Mouse (Mus musculus) liver, postnatal 0 days (tissue): ENCODE results near the gene Magi2. TPM values are rescaled to one million over a fixed set of nuclear protein-coding genes. Genes with fewer than 3 reads are reported as not detected.

Experiments used
- ATAC-seq: fragments of 200-750 bp; cut with Nextera tagmentation; 2 replicates; pipeline ENCODE4 v1.8.0; 2017; ENCODE audit warnings: mild to moderate bottlenecking, moderate library complexity
- DNase-seq: peaks from one replicate; pipeline ENCODE4 v3.0.0-alpha.2; 2016
- H3K27ac ChIP-seq: fragments of 300-500 bp; sonication (generic); 2 replicates; pipeline ENCODE4 v1.5.1; 2014; ENCODE audit warnings: antibody characterized with exemption, moderate library complexity, mild to moderate bottlenecking, low read depth
- H3K27me3 ChIP-seq: fragments of 300-500 bp; sonication (generic); 2 replicates; pipeline ENCODE4 v1.6.1; 2014; ENCODE audit warnings: low read length, control low read depth, mixed read lengths; ENCODE audit not compliant: insufficient read depth
- H3K36me3 ChIP-seq: fragments of 300-500 bp; sonication (generic); replicated peaks from 2 replicates; pipeline ENCODE4 v1.6.1; 2014; ENCODE audit warnings: mild to moderate bottlenecking, control low read depth, low read length, moderate library complexity, mixed read lengths; ENCODE audit not compliant: insufficient read depth
- H3K4me1 ChIP-seq: fragments of 300-500 bp; sonication (generic); 2 replicates; pipeline ENCODE4 v1.6.1; 2014; ENCODE audit warnings: antibody characterized with exemption, mild to moderate bottlenecking, control low read depth; ENCODE audit not compliant: insufficient read depth
- H3K4me2 ChIP-seq: fragments of 300-500 bp; sonication (generic); 2 replicates; pipeline ENCODE4 v1.6.1; 2014; ENCODE audit warnings: low read depth, mild to moderate bottlenecking, low read length, moderate library complexity, mixed read lengths
- H3K4me3 ChIP-seq: fragments of 300-500 bp; sonication (generic); 2 replicates; pipeline ENCODE4 v1.5.1; 2014; ENCODE audit warnings: low read depth, low read length
- H3K9ac ChIP-seq: fragments of 300-500 bp; sonication (generic); replicated peaks from 2 replicates; pipeline ENCODE4 v1.6.1; 2014; ENCODE audit warnings: mild to moderate bottlenecking, moderate library complexity
- H3K9me3 ChIP-seq: fragments of 300-500 bp; sonication (generic); 2 replicates; pipeline ENCODE4 v1.6.1; 2016; ENCODE audit warnings: mild to moderate bottlenecking, control low read depth, low read length, mixed read lengths
- CTCF ChIP-seq: sonication (generic); IDR thresholded peaks from 2 replicates; pipeline ENCODE4 v1.5.1; 2016; ENCODE audit warnings: antibody characterized with exemption, low read depth
- EP300 ChIP-seq: IDR thresholded peaks from 2 replicates; pipeline ENCODE4 v1.6.1; 2016; ENCODE audit warnings: antibody characterized with exemption, low read depth, mild to moderate bottlenecking
- WGBS: fragments of 180-500 bp; shearing (Covaris S2); extraction: QIAGEN DNeasy Blood & Tissue Kit; methylation state at CpG from one replicate; pipeline ENCODE4 v1.1.7; 2014; ENCODE audit not compliant: insufficient replicate concordance; 5-methylcytosine and 5-hydroxymethylcytosine counted together
- polyA plus RNA-seq: library from polyadenylated mRNA; unstranded; fragments of >200 nt; fragmentation: Nextera tagmentation; extraction: Ambion mirVana; gene quantifications from 2 replicates; pipeline ENCODE4 v1.2.1, GENCODE M21; 2015

Gene Magi2
- polyA plus RNA-seq, 1 experiment from 2014 or later, result 0.08 TPM

GRCm38 (mm10) chr5:19292581-19292980 lies 65.7 kb downstream of the Magi2 start:
- Histone ChIP-seq H3K4me3 (no peak overlapping the region), H3K27me3 (no peaks in the 10 kb centered on the region), H3K4me2 (no peak overlapping the region), H3K9me3 (no peaks in the 10 kb centered on the region), H3K27ac (no peak overlapping the region), H3K36me3 (no peaks in the 10 kb centered on the region), H3K9ac (no peak overlapping the region), H3K4me1 (no peaks in the 10 kb centered on the region)
- DNase-seq (no peak), ATAC-seq (no peak)
- TF ChIP-seq EP300 (no peak), CTCF (no peak)
- WGBS, result 66% methylated on average over 3 of the region's 3 CpGs

- H3K27ac ChIP-seq, result no peak overlapping the region
- DNase-seq, result no peak
- no peaks in the 10 kb centered on the region for H3K9me3 ChIP-seq
- no peak overlapping the region for H3K4me3 ChIP-seq
- 73% methylated on average over 6 of the region's 6 CpGs for WGBS
- H3K4me1 ChIP-seq, result no peaks in the 10 kb centered on the region
- H3K9ac ChIP-seq, result no peak overlapping the region
- no peak for ATAC-seq
- H3K36me3 ChIP-seq, result no peaks in the 10 kb centered on the region
- H3K27me3 ChIP-seq, result no peaks in the 10 kb centered on the region
- TF ChIP-seq EP300 (no peak), CTCF (no peak)
- no peak overlapping the region for H3K4me2 ChIP-seq
Measured at GRCm38 (mm10) chr5:19306656-19307055, 79.8 kb downstream of the Magi2 start.

GRCm38 (mm10) chr5:19309870-19310269 lies 83.0 kb downstream of the Magi2 start:
- WGBS, result 37% methylated on average over 1 of the region's 1 CpGs
- Histone ChIP-seq H3K36me3 (no peaks in the 10 kb centered on the region), H3K4me3 (no peak overlapping the region), H3K4me1 (no peaks in the 10 kb centered on the region), H3K4me2 (no peak overlapping the region), H3K27me3 (no peaks in the 10 kb centered on the region), H3K9me3 (no peaks in the 10 kb centered on the region), H3K27ac (no peak overlapping the region), H3K9ac (no peak overlapping the region)
- no peak for DNase-seq
- no peak for TF ChIP-seq CTCF
- ATAC-seq, result no peak

GRCm38 (mm10) chr5:19322532-19322931 lies 95.7 kb downstream of the Magi2 start:
- no peak for DNase-seq
- Histone ChIP-seq H3K27me3 (no peaks in the 10 kb centered on the region), H3K9ac (no peak overlapping the region), H3K36me3 (no peaks in the 10 kb centered on the region), H3K4me1 (no peaks in the 10 kb centered on the region), H3K9me3 (0 out of 2 replicates have a peak, but pooled peaks cover 2% of the 10 kb centered on the region), H3K4me3 (no peak overlapping the region), H3K27ac (no peak overlapping the region), H3K4me2 (no peak overlapping the region)
- no peak for ATAC-seq
- TF ChIP-seq EP300 (no peak), CTCF (no peak)
- 68% methylated on average over 6 of the region's 6 CpGs for WGBS

GRCm38 (mm10) chr5:19337561-19337960 lies 110.7 kb downstream of the Magi2 start:
- TF ChIP-seq CTCF (no peak), EP300 (no peak)
- Histone ChIP-seq H3K36me3 (no peaks in the 10 kb centered on the region), H3K4me1 (no peaks in the 10 kb centered on the region), H3K4me2 (no peak overlapping the region), H3K9me3 (no peaks in the 10 kb centered on the region), H3K27ac (no peak overlapping the region), H3K27me3 (no peaks in the 10 kb centered on the region), H3K4me3 (no peak overlapping the region), H3K9ac (no peak overlapping the region)
- DNase-seq, result no peak
- no peak for ATAC-seq
- WGBS, result 44% methylated on average over 2 of the region's 2 CpGs

GRCm38 (mm10) chr5:19368175-19368574 lies 141.3 kb downstream of the Magi2 start:
- Histone ChIP-seq H3K4me3 (no peak overlapping the region), H3K9me3 (no peaks in the 10 kb centered on the region), H3K9ac (no peak overlapping the region), H3K27me3 (no peaks in the 10 kb centered on the region), H3K4me2 (no peak overlapping the region), H3K36me3 (no peaks in the 10 kb centered on the region), H3K27ac (no peak overlapping the region), H3K4me1 (no peaks in the 10 kb centered on the region)
- no peak for TF ChIP-seq EP300
- TF ChIP-seq CTCF, result no peak
- DNase-seq, result no peak
- 70% methylated on average over 1 of the region's 1 CpGs for WGBS
- no peak for ATAC-seq

- H3K9me3 ChIP-seq, result no peaks in the 10 kb centered on the region
- H3K27me3 ChIP-seq, result no peaks in the 10 kb centered on the region
- no peak for ATAC-seq
- H3K4me2 ChIP-seq, result no peak overlapping the region
- no peaks in the 10 kb centered on the region for H3K4me1 ChIP-seq
- H3K9ac ChIP-seq, result no peak overlapping the region
- no peak overlapping the region for H3K4me3 ChIP-seq
- TF ChIP-seq EP300 (no peak), CTCF (no peak)
- WGBS, result 64% methylated on average over 3 of the region's 3 CpGs
- DNase-seq, result no peak
- no peak overlapping the region for H3K27ac ChIP-seq
- no peaks in the 10 kb centered on the region for H3K36me3 ChIP-seq
Measured at GRCm38 (mm10) chr5:19395876-19396275, 169.0 kb downstream of the Magi2 start.
